Mouse (Mus musculus) testis, adult 2 months (tissue): ENCODE results near the gene Ppp2r1b.

Experiments used
- CTCF ChIP-seq: fragments of 200-500 bp; IDR thresholded peaks from 2 replicates; pipeline ENCODE4 v1.5.1; 2012; ENCODE audit warnings: low read depth, mild to moderate bottlenecking, inconsistent platforms, low read length, moderate library complexity; ENCODE audit not compliant: control insufficient read depth, insufficient read depth, insufficient replicate concordance
- POLR2A ChIP-seq: fragments of 200-500 bp; IDR thresholded peaks from 2 replicates; pipeline ENCODE4 v1.6.1; 2012; ENCODE audit warnings: low read depth, mild to moderate bottlenecking, inconsistent platforms, low read length, moderate library complexity; ENCODE audit not compliant: control insufficient read depth

GRCm38 (mm10) chr9:50816512-50816911, 28.6 kb upstream of the Ppp2r1b start:
- no peak for TF ChIP-seq POLR2A
- TF ChIP-seq CTCF: no peak
